Mouse (Mus musculus) B cell, adult 62 days (primary cell): ENCODE results near the gene Ppp5c. TPM values are rescaled to one million over a fixed set of nuclear protein-coding genes. Genes with fewer than 3 reads are reported as not detected.

ENCODE experiments used
- total RNA-seq: library from RNA; stranded (reverse); gene quantifications from 4 replicates; pipeline ENCODE4 v1.2.4, GENCODE M21; 2023

Gene Ppp5c
- 151 to 175 TPM (median 166 TPM) in 4 replicates for total RNA-seq

DNA sequence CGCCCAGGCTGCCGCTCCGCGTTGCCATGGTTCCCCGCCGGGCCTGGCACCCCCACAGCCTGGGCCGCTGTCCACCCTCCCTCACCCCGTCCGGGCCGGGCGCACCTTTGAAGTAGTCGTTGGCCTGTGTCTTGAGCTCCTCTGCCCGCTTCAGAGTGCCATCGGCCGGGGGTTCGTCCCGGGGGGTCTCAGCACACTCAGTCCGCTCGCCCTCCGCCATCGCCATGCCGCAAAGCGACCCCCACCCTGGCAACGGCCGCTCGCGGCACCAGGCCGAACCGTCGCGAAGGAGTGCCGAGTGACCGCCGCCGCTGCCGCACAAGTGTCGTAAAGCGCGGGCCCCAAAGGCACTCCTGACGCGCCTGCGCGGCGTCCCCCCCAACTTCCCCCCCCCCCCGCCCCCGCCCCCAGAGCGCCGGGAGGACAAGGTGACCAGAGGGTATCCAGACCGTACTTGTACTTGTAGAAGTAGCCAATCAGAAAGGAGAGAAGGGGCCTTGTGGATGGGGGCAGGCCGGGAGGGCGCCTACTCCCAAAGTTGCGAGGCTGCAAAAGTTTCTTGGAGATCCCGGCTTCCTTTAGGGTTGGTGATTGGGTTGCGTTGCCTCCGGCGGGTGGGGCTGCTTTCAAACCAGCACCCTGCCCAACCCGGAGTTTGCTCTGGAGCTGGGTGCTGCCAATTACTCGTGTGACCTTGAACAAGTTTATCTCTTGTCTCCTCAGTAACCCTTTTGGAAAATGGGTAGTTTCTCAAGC, at the start of gene Ppp5c:
Gene Ppp5c (minus strand): TSS at position 337 of the 756 bp plus-strand sequence.

DNA sequence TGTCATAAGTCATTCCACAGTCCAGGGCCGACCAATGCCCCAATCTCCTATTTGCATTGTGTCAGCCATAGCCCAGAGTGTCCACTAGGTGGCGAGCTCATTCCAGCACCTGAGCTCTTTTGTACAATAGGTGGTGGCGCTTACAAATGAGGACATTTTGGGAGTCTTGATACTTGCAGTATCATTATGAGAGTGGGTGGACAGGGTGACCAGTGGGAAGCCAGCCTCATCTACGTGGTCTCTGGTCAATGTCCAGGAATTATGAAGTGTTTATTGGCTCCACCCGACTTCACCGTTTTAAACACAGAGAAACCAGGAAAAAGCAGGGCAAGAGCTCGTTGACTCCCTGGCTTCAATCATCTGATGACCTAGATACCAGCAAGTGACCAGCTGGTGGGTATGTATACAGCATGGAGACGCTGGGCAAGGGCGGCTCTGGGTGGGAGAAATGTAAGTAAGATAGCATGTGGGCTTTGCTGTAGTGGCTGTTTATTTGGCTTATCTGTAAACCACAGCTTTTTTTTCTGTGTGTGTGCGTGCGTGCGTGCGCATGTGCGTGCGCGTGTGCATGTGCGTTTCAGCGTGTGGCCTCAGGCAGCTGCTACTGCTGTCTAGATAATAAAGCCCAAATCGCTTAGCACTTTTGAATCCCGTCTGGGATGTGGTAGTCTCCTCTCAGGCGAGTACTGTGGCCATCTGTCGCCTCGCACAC, 46.3 kb upstream of the Ppp5c start, which contains the start of gene Psg16:
Gene Psg16 (plus strand): TSS at position 137 of the 712 bp plus-strand sequence.

DNA sequence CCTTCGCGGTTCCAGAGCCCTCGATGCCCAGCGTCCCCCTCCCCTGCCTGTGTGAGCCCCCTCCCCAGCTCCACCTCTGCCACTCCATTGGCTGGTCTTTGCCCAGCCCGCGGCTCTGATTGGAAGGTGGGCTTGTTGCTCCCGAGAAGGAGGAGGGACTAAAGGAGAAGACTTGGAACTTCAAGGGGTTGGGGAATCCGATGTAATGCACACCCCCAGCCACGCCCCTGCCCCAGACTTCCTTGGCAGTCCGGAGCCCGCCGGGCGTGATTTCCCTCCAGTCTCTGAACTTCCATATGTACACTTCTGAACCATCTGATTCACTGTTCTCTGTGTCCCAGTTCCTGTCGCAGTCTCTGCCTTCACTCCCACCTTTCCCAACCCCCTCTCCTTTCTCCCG, 34.7 kb upstream of the Ppp5c start, which contains the start of gene Hif3a:
Gene Hif3a (minus strand): TSS at position 39 of the 400 bp plus-strand sequence.

DNA sequence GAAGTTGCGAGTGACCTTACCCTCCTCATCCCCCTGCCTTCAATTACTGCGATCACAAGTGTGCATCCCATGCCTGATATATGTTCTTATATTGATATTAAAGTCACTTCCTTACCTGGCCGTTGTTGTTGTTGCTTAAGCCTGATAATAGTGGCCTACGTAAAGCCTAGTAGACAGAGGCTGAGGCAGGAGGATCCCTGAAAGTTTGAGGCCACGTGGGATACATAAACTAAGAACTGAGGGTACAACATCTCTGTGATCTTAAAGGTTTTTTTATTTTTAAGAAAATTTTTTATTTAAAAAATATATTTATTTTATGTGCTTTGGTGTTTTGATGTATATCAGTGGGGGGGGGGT, 35.3 kb downstream of the Ppp5c start, which contains the start of gene Ccdc8:
Gene Ccdc8 (plus strand): TSS at position 258 of the 357 bp plus-strand sequence.

DNA sequence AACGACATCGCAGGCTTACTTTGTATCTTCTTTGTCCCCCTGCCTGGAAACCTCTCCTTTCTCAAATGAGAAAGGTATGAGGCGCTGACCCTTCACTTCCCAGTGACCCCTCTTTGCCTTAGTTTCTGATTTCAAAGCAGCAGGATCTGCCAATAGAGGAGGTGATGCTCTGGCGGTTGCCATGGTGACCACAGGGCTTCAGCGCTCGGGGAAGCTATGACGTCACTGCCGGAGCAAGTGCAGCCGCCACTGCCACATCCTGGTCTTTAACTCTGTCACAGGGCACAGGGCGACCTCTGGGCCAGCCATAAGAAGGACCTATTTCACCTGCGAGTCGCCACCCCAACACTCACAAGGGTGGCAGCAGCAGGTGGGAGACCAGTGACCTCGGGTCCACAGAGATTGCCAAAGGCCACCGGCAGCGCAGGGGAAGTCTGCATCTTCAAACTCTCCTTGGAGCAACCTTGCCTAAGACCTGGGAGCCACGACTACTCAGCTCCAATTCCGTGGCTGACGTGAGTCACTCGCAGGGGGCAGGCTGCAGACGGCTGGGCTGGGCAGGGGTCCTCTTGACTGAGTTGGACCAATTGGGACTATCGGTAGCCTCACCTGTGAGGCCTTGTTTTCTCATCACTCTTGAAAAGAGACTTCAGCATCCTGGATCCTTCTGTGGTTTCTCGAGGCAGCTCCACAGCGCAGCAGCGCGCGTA, 44.7 kb downstream of the Ppp5c start, which contains the start of gene Gm42372:
Gene Gm42372 (plus strand): TSS at position 228 of the 710 bp plus-strand sequence.

DNA sequence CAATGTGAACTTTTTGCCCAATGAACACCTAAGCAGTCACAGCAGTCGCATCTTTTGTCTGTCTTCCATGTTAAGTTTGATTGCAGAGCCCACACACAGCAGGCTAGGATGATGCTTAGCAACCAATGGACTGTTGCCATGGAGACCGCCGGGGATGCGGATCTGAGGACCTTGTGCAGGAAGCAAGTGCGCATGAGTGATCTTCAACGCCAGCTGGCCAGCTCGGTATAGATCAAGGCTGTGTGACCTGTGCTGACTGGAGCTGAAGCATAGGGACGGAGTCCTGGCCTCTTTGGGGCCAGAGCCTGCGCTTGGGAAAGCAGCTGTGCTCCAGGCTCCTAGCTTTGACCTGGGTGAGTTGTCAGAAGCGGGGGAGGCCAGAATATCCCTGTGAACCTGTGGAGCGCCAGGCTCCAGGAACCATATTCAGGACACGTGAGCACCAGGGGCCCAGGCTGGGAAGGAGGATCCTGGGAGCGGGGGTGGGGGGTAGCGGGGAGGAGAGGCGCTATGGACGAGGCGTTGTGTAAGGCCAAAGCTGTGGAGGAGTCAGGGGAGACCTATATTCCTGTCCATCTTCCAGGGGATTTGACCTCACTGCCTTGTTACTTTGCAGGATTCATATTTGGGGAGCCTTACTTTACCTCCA, 68.1 kb downstream of the Ppp5c start, which contains the start of gene Pnmal1:
Gene Pnmal1 (plus strand): TSS at position 141 of the 649 bp plus-strand sequence.

Other genes with a start within 250 kb of the Ppp5c start
- gene Slc1a5, start 246.6 kb downstream of the Ppp5c start, total RNA-seq: 159 to 185 TPM (median 165 TPM) in 4 replicates
- 105 to 132 TPM (median 127 TPM) in 4 replicates for gene Strn4, start 212.0 kb downstream of the Ppp5c start, total RNA-seq
- gene Fkrp, start 211.2 kb downstream of the Ppp5c start, total RNA-seq: 23.4 to 27.1 TPM (median 24.3 TPM) in 4 replicates
- 235 to 252 TPM (median 245 TPM) in 4 replicates for gene Prkd2, start 185.0 kb downstream of the Ppp5c start, total RNA-seq
- gene Dact3, start 152.6 kb downstream of the Ppp5c start, total RNA-seq: 0.18 to 0.31 TPM in 2 of 4 replicates, not detected in the others
- gene Gng8, start 136.1 kb downstream of the Ppp5c start, total RNA-seq: not detected in 4 replicates
- 0.35 TPM in 1 of 4 replicates, not detected in the others for gene Ptgir, start 121.4 kb downstream of the Ppp5c start, total RNA-seq
- 109 to 120 TPM (median 113 TPM) in 4 replicates for gene Calm3, start 103.8 kb downstream of the Ppp5c start, total RNA-seq
- not detected in 4 replicates for gene Pnmal2, start 83.2 kb downstream of the Ppp5c start, total RNA-seq
- gene Pnmal1, start 68.2 kb downstream of the Ppp5c start, total RNA-seq: not detected in 4 replicates
- 0.22 to 0.69 TPM (median 0.47 TPM) in 4 replicates for gene Gm42372, start 44.8 kb downstream of the Ppp5c start, total RNA-seq
- 0.12 TPM in 1 of 4 replicates, not detected in the others for gene Ccdc8, start 35.2 kb downstream of the Ppp5c start, total RNA-seq
- 1.2 to 4.7 TPM (median 2.5 TPM) in 4 replicates for gene Hif3a, start 34.5 kb upstream of the Ppp5c start, total RNA-seq
- 0.24 to 0.31 TPM in 2 of 4 replicates, not detected in the others for gene Psg16, start 46.1 kb upstream of the Ppp5c start, total RNA-seq
- gene Ceacam3, start 122.4 kb upstream of the Ppp5c start, total RNA-seq: not detected in 4 replicates
- not detected in 4 replicates for gene Psg29, start 175.6 kb upstream of the Ppp5c start, total RNA-seq